Mouse (Mus musculus) lung, postnatal 0 days (tissue): ENCODE measurements around the gene Psmd5. TPM values are rescaled to one million over a fixed set of nuclear protein-coding genes. Genes with fewer than 3 reads are reported as not detected.
"Not testable (repeated sequence)": the region's sequence is repeated elsewhere in the genome, so short reads cannot be mapped to it uniquely, and the experiment has no call there.

Source experiments
- ATAC-seq: fragments of 200-750 bp; cut with Nextera tagmentation; 2 replicates; pipeline ENCODE4 v1.8.0; 2017; ENCODE audit warnings: moderate library complexity
- DNase-seq: peaks from one replicate; pipeline ENCODE4 v3.0.0-alpha.2; 2016; ENCODE audit warnings: low spot score
- H3K27ac ChIP-seq: fragments of 300-500 bp; sonication (generic); 2 replicates; pipeline ENCODE4 v1.5.1; 2014; ENCODE audit warnings: antibody characterized with exemption, mild to moderate bottlenecking, low read length, mixed read lengths
- H3K27me3 ChIP-seq: fragments of 300-500 bp; sonication (generic); replicated peaks from 2 replicates; pipeline ENCODE4 v1.6.1; 2014; ENCODE audit warnings: low read length, mixed read lengths; ENCODE audit not compliant: insufficient read depth
- H3K36me3 ChIP-seq: fragments of 300-500 bp; sonication (generic); 2 replicates; pipeline ENCODE4 v1.6.1; 2014; ENCODE audit warnings: low read length, mixed read lengths; ENCODE audit not compliant: insufficient read depth
- H3K4me1 ChIP-seq: fragments of 300-500 bp; sonication (generic); 2 replicates; pipeline ENCODE4 v1.6.1; 2014; ENCODE audit warnings: antibody characterized with exemption, low read depth, low read length, mixed read lengths; ENCODE audit not compliant: insufficient read depth
- H3K4me2 ChIP-seq: fragments of 300-500 bp; sonication (generic); replicated peaks from 2 replicates; pipeline ENCODE4 v1.6.1; 2014; ENCODE audit warnings: low read depth, mild to moderate bottlenecking, low read length, moderate library complexity, mixed read lengths
- H3K4me3 ChIP-seq: fragments of 300-500 bp; sonication (generic); 2 replicates; pipeline ENCODE4 v1.5.1; 2014; ENCODE audit warnings: low read depth, low read length
- H3K9ac ChIP-seq: fragments of 300-500 bp; sonication (generic); replicated peaks from 2 replicates; pipeline ENCODE4 v1.6.1; 2014; ENCODE audit warnings: low read depth, mild to moderate bottlenecking
- H3K9me3 ChIP-seq: fragments of 300-500 bp; sonication (generic); 2 replicates; pipeline ENCODE4 v1.6.1; 2016; ENCODE audit warnings: low read length, mixed read lengths
- CTCF ChIP-seq: IDR thresholded peaks from 2 replicates; pipeline ENCODE4 v1.5.1; 2016; ENCODE audit warnings: antibody characterized with exemption, mild to moderate bottlenecking
- EP300 ChIP-seq: IDR thresholded peaks from 2 replicates; pipeline ENCODE4 v1.6.1; 2016; ENCODE audit warnings: antibody characterized with exemption, mild to moderate bottlenecking, control low read depth
- WGBS: fragments of 180-500 bp; shearing (Covaris S2); extraction: QIAGEN DNeasy Blood & Tissue Kit; methylation state at CpG from one replicate; pipeline ENCODE4 v1.1.7; 2014; 5-methylcytosine and 5-hydroxymethylcytosine counted together
- polyA plus RNA-seq: library from polyadenylated mRNA; unstranded; fragments of >200 nt; fragmentation: Nextera tagmentation; extraction: Ambion mirVana; gene quantifications from 2 replicates; pipeline ENCODE4 v1.2.1, GENCODE M21; 2015

Psmd5 gene
- polyA plus RNA-seq, 1 experiment from 2014 or later: 64.7 TPM

- DNase-seq (no peak), ATAC-seq (no peak)
- H3K27ac ChIP-seq: no peak overlapping the region
- no peaks in the 10 kb centered on the region for H3K27me3 ChIP-seq
- TF ChIP-seq EP300: no peak
- TF ChIP-seq CTCF: no peak
- no peak overlapping the region for H3K9ac ChIP-seq
- H3K4me3 ChIP-seq: no peak overlapping the region
- H3K36me3 ChIP-seq: no peaks in the 10 kb centered on the region
- no peak overlapping the region for H3K4me2 ChIP-seq
- 96% methylated on average over 1 of the region's 1 CpGs for whole genome bisulfite sequencing
- no peaks in the 10 kb centered on the region for H3K9me3 ChIP-seq
- H3K4me1 ChIP-seq: no peaks in the 10 kb centered on the region
Observed at GRCm38 (mm10) chr2:34809568-34809967, 65.2 kb downstream of the Psmd5 start.

GRCm38 (mm10) chr2:34808057-34808456, 66.7 kb downstream of the Psmd5 start:
- DNase-seq (no peak), ATAC-seq (no peak)
- no peak for TF ChIP-seq EP300
- TF ChIP-seq CTCF: no peak
- Histone ChIP-seq H3K4me3 (no peak overlapping the region), H3K27ac (no peak overlapping the region), H3K9ac (no peak overlapping the region), H3K27me3 (no peaks in the 10 kb centered on the region), H3K4me2 (no peak overlapping the region), H3K4me1 (no peaks in the 10 kb centered on the region), H3K36me3 (no peaks in the 10 kb centered on the region), H3K9me3 (no peaks in the 10 kb centered on the region)
- WGBS: 56% methylated on average over 2 of the region's 2 CpGs

GRCm38 (mm10) chr2:34805364-34805950, 69.3 kb downstream of the Psmd5 start:
- H3K4me2 ChIP-seq: no peak overlapping the region
- no peaks in the 10 kb centered on the region for H3K4me1 ChIP-seq
- no peaks in the 10 kb centered on the region for H3K27me3 ChIP-seq
- no peaks in the 10 kb centered on the region for H3K36me3 ChIP-seq
- ATAC-seq (no peak), DNase-seq (no peak)
- no peak overlapping the region for H3K27ac ChIP-seq
- no peak overlapping the region for H3K9ac ChIP-seq
- 80% methylated on average over 10 of the region's 10 CpGs for WGBS
- TF ChIP-seq EP300: no peak
- TF ChIP-seq CTCF: no peak
- no peak overlapping the region for H3K4me3 ChIP-seq
- no peaks in the 10 kb centered on the region for H3K9me3 ChIP-seq

- no peak overlapping the region for H3K27ac ChIP-seq
- H3K9me3 ChIP-seq: no peaks in the 10 kb centered on the region
- H3K4me3 ChIP-seq: no peak overlapping the region
- DNase-seq (no peak), ATAC-seq (no peak)
- WGBS: 56% methylated on average over 1 of the region's 1 CpGs
- H3K4me1 ChIP-seq: no peaks in the 10 kb centered on the region; the same call in 1 of the 2 replicates
- no peak overlapping the region for H3K9ac ChIP-seq
- H3K36me3 ChIP-seq: no peaks in the 10 kb centered on the region
- no peak for TF ChIP-seq CTCF
- TF ChIP-seq EP300: no peak
- no peak overlapping the region for H3K4me2 ChIP-seq
- no peaks in the 10 kb centered on the region for H3K27me3 ChIP-seq
Observed at GRCm38 (mm10) chr2:34804815-34805214, 70.0 kb downstream of the Psmd5 start.

GRCm38 (mm10) chr2:34804172-34804571, 70.6 kb downstream of the Psmd5 start:
- H3K9ac ChIP-seq: no peak overlapping the region
- peaks cover under 1% of the 10 kb centered on the region; the same call in 1 of the 2 replicates for H3K4me1 ChIP-seq
- no peaks in the 10 kb centered on the region for H3K27me3 ChIP-seq
- H3K9me3 ChIP-seq: no peaks in the 10 kb centered on the region
- TF ChIP-seq CTCF: no peak
- no peak for TF ChIP-seq EP300
- no peaks in the 10 kb centered on the region for H3K36me3 ChIP-seq
- WGBS: 98% methylated on average over 2 of the region's 2 CpGs
- DNase-seq (no peak), ATAC-seq (no peak)
- no peak overlapping the region for H3K4me3 ChIP-seq
- H3K27ac ChIP-seq: no peak overlapping the region
- no peak overlapping the region for H3K4me2 ChIP-seq

- no peak overlapping the region for H3K4me2 ChIP-seq
- no peaks in the 10 kb centered on the region for H3K27me3 ChIP-seq
- no peak overlapping the region for H3K9ac ChIP-seq
- H3K4me3 ChIP-seq: no peak overlapping the region
- DNase-seq: no peak
- TF ChIP-seq CTCF (no peak), EP300 (no peak)
- H3K36me3 ChIP-seq: no peaks in the 10 kb centered on the region
- no peak overlapping the region for H3K27ac ChIP-seq
- ATAC-seq: no peak
- H3K4me1 ChIP-seq: peaks cover 5% of the 10 kb centered on the region; the same call in 1 of the 2 replicates
- 62% methylated on average over 3 of the region's 3 CpGs for WGBS
- H3K9me3 ChIP-seq: no peaks in the 10 kb centered on the region
Observed at GRCm38 (mm10) chr2:34803746-34804145, 71.0 kb downstream of the Psmd5 start.

- peak overlapping the region; percentile 69 for H3K4me3 ChIP-seq
- peak; percentile 39 for ATAC-seq
- peak; percentile 45 for DNase-seq
- H3K9me3 ChIP-seq, H3K36me3 ChIP-seq, H3K27me3 ChIP-seq, H3K4me1 ChIP-seq: not testable (repeated sequence)
- H3K9ac ChIP-seq: peak overlapping the region; percentile 92
- peak overlapping the region; percentile 49 for H3K4me2 ChIP-seq
- under 1% methylated on average over 17 of the region's 32 CpGs for WGBS
- peak overlapping the region; percentile 88 for H3K27ac ChIP-seq
Observed at GRCm38 (mm10) chr2:34802565-34803245, 72.1 kb downstream of the Psmd5 start.
